Mouse (Mus musculus): ENCODE data around the gene Adat1. TPM values are rescaled to one million over a fixed set of nuclear protein-coding genes. Genes with fewer than 3 reads are reported as not detected.

Gene Adat1
- total RNA-seq, 1 experiment = 11.0 TPM

DNA sequence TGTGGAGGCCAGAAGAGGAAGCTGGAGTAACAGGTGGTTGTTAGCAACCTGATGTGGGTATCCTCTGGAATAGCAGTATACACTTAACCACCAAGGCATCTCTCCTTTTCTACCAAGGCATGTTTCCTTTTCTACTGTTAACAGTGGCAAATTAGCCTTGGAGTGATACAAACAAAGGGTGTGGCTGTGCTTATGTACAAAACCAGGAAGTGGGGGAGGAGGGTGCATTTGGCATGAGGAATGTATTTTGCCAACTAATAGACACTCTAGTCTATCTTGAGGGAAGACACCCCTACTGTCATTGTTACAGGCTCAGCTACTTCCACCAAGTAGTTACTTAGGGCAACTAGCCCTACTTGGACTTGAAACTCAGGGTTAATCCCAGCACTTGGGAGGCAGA, 12.7 kb upstream of the Adat1 start:
- no peak overlapping the region for H3K27ac ChIP-seq (ENCODE audit: insufficient read depth, low read depth, low read length, poor library complexity, severe bottlenecking)
- H3K4me3 ChIP-seq (ENCODE audit: insufficient read depth in 1 of 2, low read depth in 1 of 2, low read length in 2 of 2, poor library complexity in 1 of 2, severe bottlenecking in 1 of 2) = no peak overlapping the region
- DNase-seq (ENCODE audit: low read depth, low spot score) = no peak
- no peaks in the 10 kb centered on the region for H3K9me3 ChIP-seq (ENCODE audit: control insufficient read depth, insufficient read depth, low read depth, low read length)
- in situ Hi-C loops (cut with MboI; ENCODE audit: low sequenced_read_pairs in 2 of 2, unreplicated experiment in 2 of 2) = no loop called here
- H3K36me3 ChIP-seq (ENCODE audit: control insufficient read depth, insufficient read depth, low read length, poor library complexity, severe bottlenecking) = peaks cover 54% of the 10 kb centered on the region
- TF ChIP-seq ZC3H11A (IDR thresholded peaks at IDR 0.05; ENCODE audit: borderline replicate concordance, low read depth, low read length) = no peak
- TF ChIP-seq MAFK (IDR thresholded peaks at IDR 0.05; ENCODE audit: insufficient read depth, low read depth, low read length) = no peak
- TF ChIP-seq ZNF384 (IDR thresholded peaks at IDR 0.05; ENCODE audit: low read depth, low read length) = no peak
- TF ChIP-seq HCFC1 (IDR thresholded peaks at IDR 0.05; ENCODE audit: borderline replicate concordance, insufficient read depth, low read length) = no peak
- no peak for TF ChIP-seq CHD2 (IDR thresholded peaks at IDR 0.05; ENCODE audit: low read depth, low read length)
- no peak overlapping the region for H3K9ac ChIP-seq (ENCODE audit: insufficient read depth, low read depth, low read length, poor library complexity, severe bottlenecking)
- H3K4me1 ChIP-seq (ENCODE audit: control insufficient read depth in 2 of 2, insufficient read depth in 2 of 2, low read length in 2 of 2, poor library complexity in 1 of 2) = 0 out of 4 replicates have a peak, but pooled peaks cover 1 to 4% of the 10 kb centered on the region in 2 experiments

DNA sequence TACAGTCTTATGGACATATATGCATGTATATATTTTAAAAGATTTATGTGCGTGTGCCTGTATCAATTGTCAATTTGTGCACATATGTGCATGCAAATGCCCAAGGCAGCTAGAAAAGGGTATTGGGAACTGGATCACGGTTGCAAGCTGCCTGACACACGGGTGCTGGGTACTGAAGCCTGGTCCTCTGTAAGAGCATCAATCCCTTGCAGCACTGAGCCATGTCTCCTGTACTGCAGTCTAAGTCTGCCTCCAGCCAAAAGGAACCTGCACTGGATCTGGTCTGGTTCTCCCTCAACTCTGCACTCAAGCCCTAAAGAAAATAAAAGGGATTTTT, 569 bp upstream of the Adat1 start:
- no peaks in the 10 kb centered on the region; a peak in 2 of 4 replicates for H3K4me1 ChIP-seq (ENCODE audit: control insufficient read depth in 2 of 2, insufficient read depth in 2 of 2, low read length in 2 of 2, poor library complexity in 1 of 2)
- DNase-seq (ENCODE audit: low read depth, low spot score) = no peak
- in situ Hi-C loops (cut with MboI; ENCODE audit: low sequenced_read_pairs in 2 of 2, unreplicated experiment in 2 of 2) = no loop called here
- H3K27ac ChIP-seq (ENCODE audit: insufficient read depth, low read depth, low read length, poor library complexity, severe bottlenecking) = no peak overlapping the region
- no peaks in the 10 kb centered on the region for H3K9me3 ChIP-seq (ENCODE audit: control insufficient read depth, insufficient read depth, low read depth, low read length)
- TF ChIP-seq ZNF384 (IDR thresholded peaks at IDR 0.05; ENCODE audit: low read depth, low read length) (no peak), MAFK (IDR thresholded peaks at IDR 0.05; ENCODE audit: insufficient read depth, low read depth, low read length) (no peak), CHD2 (IDR thresholded peaks at IDR 0.05; ENCODE audit: low read depth, low read length) (no peak), HCFC1 (IDR thresholded peaks at IDR 0.05; ENCODE audit: borderline replicate concordance, insufficient read depth, low read length) (no peak), ZC3H11A (IDR thresholded peaks at IDR 0.05; ENCODE audit: borderline replicate concordance, low read depth, low read length) (no peak)
- peaks cover 48% of the 10 kb centered on the region for H3K36me3 ChIP-seq (ENCODE audit: control insufficient read depth, insufficient read depth, low read length, poor library complexity, severe bottlenecking)
- no peak overlapping the region for H3K4me3 ChIP-seq (ENCODE audit: insufficient read depth in 1 of 2, low read depth in 1 of 2, low read length in 2 of 2, poor library complexity in 1 of 2, severe bottlenecking in 1 of 2)
- no peak overlapping the region for H3K9ac ChIP-seq (ENCODE audit: insufficient read depth, low read depth, low read length, poor library complexity, severe bottlenecking)

DNA sequence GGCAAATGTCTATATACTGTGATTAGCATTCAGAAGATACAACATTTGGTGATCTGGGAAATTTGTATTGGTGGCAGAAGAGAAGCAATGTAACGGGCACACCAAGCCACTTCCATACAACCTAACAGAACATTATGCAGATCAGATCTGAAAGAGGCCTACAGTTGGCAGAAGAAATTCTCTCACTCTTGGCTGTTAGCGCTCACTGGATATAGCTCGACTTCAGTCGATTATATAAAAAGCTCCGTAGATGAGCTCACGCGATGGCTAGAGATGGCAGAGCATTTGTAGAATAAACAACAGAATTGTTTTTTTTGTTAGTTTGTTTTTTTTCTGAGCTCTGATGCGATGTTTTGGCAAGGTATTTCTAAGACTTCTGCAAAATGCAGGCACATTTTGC, 824 bp downstream of the Adat1 start:
- peak overlapping the region; percentile 87; the same call in 1 of the 2 replicates for H3K9ac ChIP-seq (ENCODE audit: insufficient read depth, low read depth, low read length, poor library complexity, severe bottlenecking)
- in situ Hi-C loops (cut with MboI; ENCODE audit: low sequenced_read_pairs in 2 of 2, unreplicated experiment in 2 of 2) = no loop called here
- peaks cover 48% of the 10 kb centered on the region for H3K36me3 ChIP-seq (ENCODE audit: control insufficient read depth, insufficient read depth, low read length, poor library complexity, severe bottlenecking)
- H3K9me3 ChIP-seq (ENCODE audit: control insufficient read depth, insufficient read depth, low read depth, low read length) = no peaks in the 10 kb centered on the region
- TF ChIP-seq MAFK (IDR thresholded peaks at IDR 0.05; ENCODE audit: insufficient read depth, low read depth, low read length) = no peak
- TF ChIP-seq ZNF384 (IDR thresholded peaks at IDR 0.05; ENCODE audit: low read depth, low read length) = no peak
- H3K27ac ChIP-seq (ENCODE audit: insufficient read depth, low read depth, low read length, poor library complexity, severe bottlenecking) = no peak overlapping the region
- no peak for DNase-seq (ENCODE audit: low read depth, low spot score)
- peak overlapping the region; percentile 79 to 96 for H3K4me3 ChIP-seq (ENCODE audit: insufficient read depth in 1 of 2, low read depth in 1 of 2, low read length in 2 of 2, poor library complexity in 1 of 2, severe bottlenecking in 1 of 2)
- no peaks in the 10 kb centered on the region; a peak in 2 of 4 replicates for H3K4me1 ChIP-seq (ENCODE audit: control insufficient read depth in 2 of 2, insufficient read depth in 2 of 2, low read length in 2 of 2, poor library complexity in 1 of 2)

DNA sequence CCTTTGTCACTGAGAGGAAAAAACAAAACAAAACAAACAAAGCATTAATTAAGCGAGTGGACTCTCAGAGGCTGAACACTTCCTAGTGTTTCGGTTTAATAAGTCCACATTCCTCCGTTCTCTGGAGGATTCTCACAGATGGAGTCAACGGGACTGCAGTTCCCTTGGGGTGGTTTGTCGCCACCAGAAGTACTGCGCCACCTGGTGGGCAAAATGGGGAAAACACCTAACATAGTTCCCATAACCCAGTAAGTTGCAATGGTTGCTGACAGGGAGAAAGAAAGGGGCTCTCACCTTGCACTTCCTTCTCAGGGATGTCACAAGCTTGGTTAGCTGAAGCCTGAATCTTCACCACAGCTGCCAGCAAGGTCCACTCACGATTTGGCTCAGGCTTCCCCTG, 2.2 kb downstream of the Adat1 start:
- Histone ChIP-seq H3K36me3 (ENCODE audit: control insufficient read depth, insufficient read depth, low read length, poor library complexity, severe bottlenecking) (peaks cover 50% of the 10 kb centered on the region), H3K9me3 (ENCODE audit: control insufficient read depth, insufficient read depth, low read depth, low read length) (no peaks in the 10 kb centered on the region), H3K4me3 (ENCODE audit: insufficient read depth in 1 of 2, low read depth in 1 of 2, low read length in 2 of 2, poor library complexity in 1 of 2, severe bottlenecking in 1 of 2) (0 out of 4 replicates have a peak overlapping the region, but pooled peaks of 1 of the 2 experiments have one; percentile 27), H3K27ac (ENCODE audit: insufficient read depth, low read depth, low read length, poor library complexity, severe bottlenecking) (no peak overlapping the region), H3K4me1 (ENCODE audit: control insufficient read depth in 2 of 2, insufficient read depth in 2 of 2, low read length in 2 of 2, poor library complexity in 1 of 2) (no peaks in the 10 kb centered on the region; a peak in 2 of 4 replicates), H3K9ac (ENCODE audit: insufficient read depth, low read depth, low read length, poor library complexity, severe bottlenecking) (no peak overlapping the region)
- in situ Hi-C loops (cut with MboI; ENCODE audit: low sequenced_read_pairs in 2 of 2, unreplicated experiment in 2 of 2) = no loop called here
- TF ChIP-seq HCFC1 (IDR thresholded peaks at IDR 0.05; ENCODE audit: borderline replicate concordance, insufficient read depth, low read length) (peak; percentile 27; the same call in 1 of the 2 replicates), ZNF384 (IDR thresholded peaks at IDR 0.05; ENCODE audit: low read depth, low read length) (no peak), MAFK (IDR thresholded peaks at IDR 0.05; ENCODE audit: insufficient read depth, low read depth, low read length) (no peak), CHD2 (IDR thresholded peaks at IDR 0.05; ENCODE audit: low read depth, low read length) (no peak; the same call in 1 of the 2 replicates), ZC3H11A (IDR thresholded peaks at IDR 0.05; ENCODE audit: borderline replicate concordance, low read depth, low read length) (0 out of 2 replicates have a peak, but pooled peaks have one; percentile 29)
- peak; percentile 83 for DNase-seq (ENCODE audit: low read depth, low spot score)

DNA sequence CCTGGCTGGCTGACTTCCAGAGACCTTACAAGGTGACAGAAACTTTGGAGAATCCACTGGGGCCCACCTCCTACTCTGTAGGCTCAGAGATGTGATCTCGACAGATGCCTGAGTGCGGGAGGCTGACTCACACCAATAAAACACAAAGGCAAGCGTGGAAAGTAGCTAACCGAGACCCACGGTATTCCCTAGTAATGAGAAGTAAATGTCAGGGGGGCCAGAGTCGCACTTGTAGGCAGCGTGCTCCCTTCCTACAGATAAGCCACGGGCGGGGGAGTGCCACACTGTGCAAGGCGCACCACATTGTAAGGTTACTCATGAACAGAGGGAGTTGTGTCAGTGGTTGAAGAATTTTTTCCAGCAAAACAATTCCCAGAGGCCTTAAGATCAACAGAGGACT, 7.6 kb downstream of the Adat1 start:
- no peak for TF ChIP-seq ZC3H11A (IDR thresholded peaks at IDR 0.05; ENCODE audit: borderline replicate concordance, low read depth, low read length)
- no peak for TF ChIP-seq ZNF384 (IDR thresholded peaks at IDR 0.05; ENCODE audit: low read depth, low read length)
- TF ChIP-seq MAFK (IDR thresholded peaks at IDR 0.05; ENCODE audit: insufficient read depth, low read depth, low read length) = no peak
- Histone ChIP-seq H3K9me3 (ENCODE audit: control insufficient read depth, insufficient read depth, low read depth, low read length) (no peaks in the 10 kb centered on the region), H3K27ac (ENCODE audit: insufficient read depth, low read depth, low read length, poor library complexity, severe bottlenecking) (no peak overlapping the region), H3K36me3 (ENCODE audit: control insufficient read depth, insufficient read depth, low read length, poor library complexity, severe bottlenecking) (peaks cover 56% of the 10 kb centered on the region), H3K4me3 (ENCODE audit: insufficient read depth in 1 of 2, low read depth in 1 of 2, low read length in 2 of 2, poor library complexity in 1 of 2, severe bottlenecking in 1 of 2) (no peak overlapping the region), H3K9ac (ENCODE audit: insufficient read depth, low read depth, low read length, poor library complexity, severe bottlenecking) (no peak overlapping the region), H3K4me1 (ENCODE audit: control insufficient read depth in 2 of 2, insufficient read depth in 2 of 2, low read length in 2 of 2, poor library complexity in 1 of 2) (peaks cover 0 to 2% of the 10 kb centered on the region in 2 experiments; a peak in 1 of 4 replicates)
- DNase-seq (ENCODE audit: low read depth, low spot score) = no peak
- in situ Hi-C loops (cut with MboI; ENCODE audit: low sequenced_read_pairs in 2 of 2, unreplicated experiment in 2 of 2) = no loop called here

All from ES-E14 (cell line).